Mouse (Mus musculus) bone marrow, adult 2 months (tissue): ENCODE results near the gene Gsk3b.

Experiments
- CTCF ChIP-seq: fragments of 200-500 bp; IDR thresholded peaks from 2 replicates; pipeline ENCODE4 v1.5.1; 2011; ENCODE audit warnings: low read length, control low read depth; ENCODE audit not compliant: control insufficient read depth, insufficient read depth
- POLR2A ChIP-seq: fragments of 200-500 bp; IDR thresholded peaks from 2 replicates; pipeline ENCODE4 v1.6.1; 2011; ENCODE audit warnings: low read depth, mild to moderate bottlenecking, control low read depth, low read length, borderline replicate concordance; ENCODE audit not compliant: control insufficient read depth

- TF ChIP-seq CTCF (no peak), POLR2A (no peak)
Measured at GRCm38 (mm10) chr16:38236936-38237585, 148.3 kb downstream of the Gsk3b start.
